Mouse (Mus musculus) mesoderm, embryonic 11.5 days (tissue): ENCODE data around the gene Cfap46.
A peak's percentile ranks its signal among the peaks of the same experiment; 100 is the strongest.

Source experiments
- DNase-seq: peaks from one replicate; pipeline ENCODE4 v3.0.0-alpha.2; 2012; ENCODE audit warnings: low read depth, low spot score

Cfap46 gene

GRCm38 (mm10) chr7:139683706-139684552 is at the start of gene Cfap46:
Gene Cfap46, minus strand, starts transcription at chr7:139683817.
- DNase-seq, result peak; percentile 90

DNA sequence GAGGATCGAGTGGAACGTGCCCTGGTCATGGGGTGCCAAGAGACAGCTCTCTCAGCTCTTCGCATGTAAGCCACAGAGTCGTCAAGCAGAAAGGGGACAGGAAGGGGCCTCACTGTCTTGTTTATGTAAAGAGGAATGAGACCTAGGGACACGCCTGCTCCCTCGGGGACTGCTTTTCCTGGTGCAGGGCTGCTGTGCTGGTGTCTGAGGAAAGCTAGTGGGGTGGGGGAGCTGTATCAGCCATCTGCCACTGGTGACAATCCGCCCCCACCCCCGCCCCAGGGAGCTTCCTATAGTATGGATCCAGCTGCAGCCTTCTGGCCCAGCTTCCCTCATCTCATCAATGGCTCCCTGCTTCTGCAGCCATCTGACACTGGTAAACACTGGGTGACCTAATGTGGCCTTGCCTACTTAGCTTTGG is 47.7 kb upstream of the Cfap46 start:
- peak; percentile 19 for DNase-seq

- no peak for DNase-seq
Observed at GRCm38 (mm10) chr7:139727072-139727471, 43.5 kb upstream of the Cfap46 start.

- DNase-seq, result no peak
Observed at GRCm38 (mm10) chr7:139725641-139726040, 42.0 kb upstream of the Cfap46 start.

DNA sequence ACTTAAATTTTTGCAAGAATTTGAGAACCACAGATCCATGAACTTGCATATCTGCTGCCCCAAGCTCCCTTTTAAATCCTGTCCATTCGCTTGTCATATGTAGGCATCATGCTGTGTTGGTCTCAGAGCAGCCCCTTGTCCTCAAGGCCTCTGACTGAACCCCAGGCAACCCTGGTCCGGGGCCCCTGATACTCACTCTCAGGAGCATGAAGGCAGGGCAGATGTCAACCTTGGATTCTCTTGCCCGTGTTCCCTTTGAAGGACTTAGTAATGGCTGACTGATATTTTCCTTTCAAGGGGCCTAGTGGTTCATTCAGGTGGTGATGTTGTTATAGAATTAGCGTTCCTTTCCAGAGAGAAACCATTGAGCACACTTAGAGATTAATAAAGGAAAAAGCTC is 40.4 kb upstream of the Cfap46 start:
- DNase-seq, result no peak

DNA sequence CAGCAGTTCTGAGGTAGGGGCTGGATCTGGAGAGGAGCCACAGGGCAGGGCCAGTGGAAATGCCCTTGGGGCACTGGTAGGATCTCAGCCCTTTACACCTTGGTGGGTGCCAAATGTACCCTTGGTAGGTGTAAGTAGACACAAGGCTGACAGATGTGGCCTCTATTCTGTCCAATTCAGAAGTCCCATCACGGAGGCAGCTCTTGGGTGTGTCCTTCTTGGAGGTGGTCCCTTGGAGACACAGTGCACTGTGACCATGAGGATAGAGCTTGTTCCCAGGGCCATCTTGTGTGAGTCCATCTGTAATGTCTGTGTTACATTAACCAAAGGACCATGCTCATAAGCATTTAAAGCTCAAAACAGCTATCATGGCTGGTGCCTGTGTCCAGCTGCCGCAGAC is 37.6 kb upstream of the Cfap46 start:
- no peak for DNase-seq

DNA sequence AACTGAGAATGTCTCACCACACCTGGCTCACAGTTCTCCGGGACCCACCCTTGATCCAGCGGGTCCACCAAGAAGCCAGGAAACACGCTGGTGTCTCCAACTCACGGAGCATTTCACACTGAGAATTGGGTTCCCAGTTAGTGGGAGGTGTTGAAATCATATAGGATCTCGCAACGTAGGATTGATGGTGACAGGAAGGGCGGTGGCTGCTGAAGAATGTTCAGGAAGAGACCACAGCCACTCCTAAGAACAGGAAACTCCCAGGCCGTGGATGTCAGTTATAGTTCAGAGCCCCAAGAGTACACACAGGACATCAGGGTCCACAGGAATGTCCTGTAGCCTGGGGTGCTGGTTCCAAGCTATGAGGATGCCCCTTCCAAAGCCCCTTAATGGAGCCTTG is 34.2 kb upstream of the Cfap46 start:
- DNase-seq, result no peak

GRCm38 (mm10) chr7:139711821-139712220 is 28.2 kb upstream of the Cfap46 start:
- no peak for DNase-seq

DNA sequence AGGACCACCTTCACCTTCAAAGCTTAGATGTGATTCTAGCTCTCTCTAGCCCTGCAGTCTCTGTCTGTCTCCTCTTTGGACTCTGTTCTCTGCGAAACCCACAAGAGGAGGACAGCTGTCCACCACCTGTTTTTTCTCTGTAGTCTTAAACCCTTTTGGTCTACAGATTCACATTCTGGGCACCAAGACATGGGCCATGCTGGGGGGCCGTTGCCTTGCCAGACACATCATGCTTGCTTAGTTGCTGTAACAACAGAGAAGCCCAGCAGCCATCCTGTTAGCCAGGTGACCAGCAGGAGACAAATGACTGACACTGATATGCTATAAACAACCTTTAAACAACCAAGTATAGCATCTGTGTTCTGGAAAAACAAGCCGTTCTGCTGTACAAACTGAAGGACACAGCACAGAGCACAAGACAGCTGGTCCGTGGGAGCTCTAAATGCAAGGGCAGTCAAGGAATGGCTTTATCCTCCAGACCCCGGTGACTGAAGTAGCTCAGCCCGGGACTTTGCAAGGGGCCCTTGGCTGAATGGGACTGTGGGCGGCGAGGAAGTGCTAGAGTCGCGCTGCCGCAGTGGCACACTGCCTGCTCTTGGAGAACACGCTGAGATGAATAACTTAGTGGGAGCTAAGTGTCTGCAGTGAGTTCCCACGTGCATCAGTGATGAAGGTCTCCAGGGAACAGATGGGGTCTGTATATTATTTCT is 22.9 kb upstream of the Cfap46 start:
- no peak for DNase-seq

GRCm38 (mm10) chr7:139705781-139706180 is 22.2 kb upstream of the Cfap46 start:
- DNase-seq, result no peak

GRCm38 (mm10) chr7:139705081-139705480 is 21.5 kb upstream of the Cfap46 start:
- DNase-seq, result no peak

DNA sequence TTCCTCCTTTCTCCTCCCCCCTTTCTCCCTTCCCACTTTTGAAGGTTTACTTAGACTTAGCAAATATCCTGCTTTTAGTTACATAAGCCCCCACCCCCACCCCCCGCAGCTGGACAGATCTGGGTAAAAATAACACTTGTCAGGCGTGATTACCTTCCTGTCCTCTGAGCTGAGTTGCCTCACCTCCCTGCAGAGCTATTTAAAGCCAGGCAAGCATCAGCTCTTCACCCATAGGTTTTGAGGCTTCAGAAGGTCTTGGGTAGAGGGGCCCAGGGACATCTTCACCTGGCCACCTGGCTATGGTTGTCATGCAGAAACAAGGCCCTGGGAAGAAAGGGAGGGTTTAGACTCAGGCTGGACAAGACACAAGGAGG is 20.2 kb upstream of the Cfap46 start:
- DNase-seq, result no peak

DNA sequence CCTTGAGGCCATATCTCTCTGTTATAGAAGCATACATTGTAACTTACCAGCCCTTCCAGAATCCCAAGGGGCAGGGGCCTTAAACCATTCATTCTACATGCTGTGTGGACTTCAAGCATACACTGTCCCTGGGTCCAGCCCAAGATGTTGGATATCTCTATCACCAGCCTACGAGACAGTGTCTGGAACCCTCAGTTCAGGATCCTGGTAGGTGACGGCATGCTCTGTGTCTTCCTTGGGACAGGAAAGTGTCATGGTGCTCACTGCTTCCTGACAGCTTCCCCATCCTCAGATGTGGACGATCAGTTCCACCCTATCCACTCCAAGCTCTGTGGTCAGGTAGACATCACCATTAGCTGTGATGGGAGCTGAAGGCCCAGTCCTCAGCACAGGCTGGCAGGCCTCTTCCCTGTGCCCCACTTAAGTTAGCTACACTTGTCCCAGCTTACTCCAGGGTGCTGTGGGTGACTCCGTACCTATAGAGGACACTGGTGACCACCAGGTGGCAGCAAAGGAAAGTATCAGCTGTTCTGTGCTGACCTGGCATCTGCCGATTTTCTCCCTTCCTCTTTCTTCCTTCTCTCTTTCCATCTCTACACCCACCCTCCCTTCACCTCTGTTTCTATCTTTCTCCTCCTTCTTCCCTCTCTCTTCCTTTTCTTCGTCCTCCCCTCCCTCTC is 19.7 kb upstream of the Cfap46 start:
- peak; percentile 82 for DNase-seq

DNA sequence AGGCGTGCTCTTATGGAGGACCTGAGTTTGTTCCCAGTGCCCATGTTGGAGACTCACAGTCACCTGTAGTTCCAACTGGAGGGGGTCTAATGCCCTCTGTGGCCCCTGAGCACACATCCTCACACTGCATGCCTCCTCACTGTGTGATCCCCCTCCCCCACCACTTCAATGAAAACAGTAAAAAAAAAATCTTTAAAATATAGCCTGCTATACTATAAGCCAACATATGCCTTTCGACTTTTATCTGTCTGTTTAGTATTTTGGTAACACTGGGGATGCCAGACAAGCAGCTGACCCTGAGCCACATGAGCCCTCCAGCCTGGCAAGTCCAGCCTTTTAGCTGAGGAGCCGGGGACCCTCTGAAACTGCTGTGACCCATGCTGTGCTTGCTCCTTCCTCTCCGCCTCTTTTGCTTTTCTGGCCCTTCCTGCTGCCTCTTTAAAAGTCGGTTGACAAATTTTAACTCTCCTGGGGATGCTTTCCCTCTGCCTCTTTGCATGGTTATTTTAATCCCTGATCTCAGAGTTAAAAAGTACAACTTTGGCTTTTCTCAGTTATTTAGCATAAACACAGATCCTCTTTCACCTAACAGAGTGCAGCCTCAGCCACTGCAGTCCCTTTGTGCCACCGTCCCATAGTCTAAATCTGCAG is 18.2 kb upstream of the Cfap46 start:
- DNase-seq, result no peak

- no peak for DNase-seq
Observed at GRCm38 (mm10) chr7:139692641-139693294, 9.2 kb upstream of the Cfap46 start.

DNA sequence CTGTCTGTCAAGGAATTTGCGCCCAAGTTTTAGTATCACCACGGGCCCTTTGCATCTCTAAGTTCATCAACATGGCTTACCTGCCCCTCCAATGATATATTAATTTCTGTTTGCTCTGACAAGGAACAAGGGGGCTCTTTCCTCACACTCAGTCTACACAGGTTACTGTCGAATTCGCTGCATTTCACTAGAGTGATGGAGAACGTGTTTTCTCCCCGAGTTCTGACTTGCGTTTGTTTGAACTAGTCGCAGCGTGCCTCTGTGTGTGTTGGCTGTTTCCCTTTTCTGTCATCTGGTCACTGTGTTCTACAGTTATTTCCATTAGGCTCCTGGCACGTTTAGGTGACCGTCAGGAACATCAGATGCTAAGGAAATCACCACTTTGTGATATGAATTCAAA is 8.6 kb upstream of the Cfap46 start:
- no peak for DNase-seq

DNA sequence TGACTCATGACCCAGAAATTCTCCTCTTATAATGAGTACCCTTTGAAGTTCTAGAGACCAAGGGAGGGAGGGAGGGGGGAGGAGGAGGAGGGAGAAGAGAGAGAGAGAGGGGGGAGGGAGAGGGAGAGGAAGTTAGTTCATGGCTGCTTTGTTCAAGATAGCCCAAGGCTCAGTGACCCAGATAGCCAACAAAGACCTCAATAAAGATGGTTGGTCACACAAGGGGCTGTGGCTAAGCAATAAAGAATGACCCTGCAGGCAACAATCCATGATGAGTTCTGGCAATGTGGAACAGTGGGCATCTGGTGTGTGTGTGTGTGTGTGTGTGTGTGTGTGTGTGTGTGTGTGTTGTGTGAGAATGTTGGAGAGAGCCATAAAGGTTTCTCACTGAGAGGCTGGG is 1.7 kb upstream of the Cfap46 start:
- peak; percentile 17 for DNase-seq

DNA sequence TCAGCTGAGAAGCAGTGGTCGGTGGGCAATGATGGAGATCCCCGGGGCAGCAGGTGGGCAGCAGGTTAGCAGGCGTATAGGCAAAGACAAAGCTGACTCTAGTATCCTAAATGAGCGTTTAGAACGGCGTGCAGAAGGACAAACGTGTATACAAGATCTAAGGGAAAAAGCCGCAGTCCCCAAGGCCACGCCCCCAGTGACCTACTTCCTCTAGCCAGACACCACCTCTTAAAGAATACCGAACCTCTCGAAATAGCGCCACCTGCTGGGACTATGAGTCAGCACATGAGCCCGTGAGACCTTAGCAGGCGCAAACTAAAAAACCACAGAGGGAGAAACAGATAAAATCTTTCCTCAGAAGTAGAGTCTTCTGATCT is 924 bp upstream of the Cfap46 start:
- peak; percentile 94 for DNase-seq

GRCm38 (mm10) chr7:139681921-139682598 is 1.6 kb downstream of the Cfap46 start:
- no peak for DNase-seq

DNA sequence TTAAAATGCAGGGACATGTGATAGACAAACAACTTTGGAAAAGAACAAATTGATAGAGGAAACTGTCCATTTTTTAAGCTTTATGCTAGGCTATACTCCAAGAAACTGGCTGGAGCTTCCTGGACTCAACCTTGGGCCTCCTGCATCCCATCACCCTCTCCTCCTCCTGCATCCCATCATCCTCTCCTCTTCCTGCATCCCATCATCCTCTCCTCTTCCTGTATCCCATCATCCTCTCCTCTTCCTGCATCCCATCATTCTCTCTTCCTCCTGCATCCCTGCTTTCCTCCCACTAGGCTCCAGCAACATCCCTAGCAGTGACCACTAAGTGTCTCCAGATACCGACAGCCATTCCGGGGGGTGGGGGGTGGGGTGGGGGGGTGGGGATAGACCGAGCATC is 7.2 kb downstream of the Cfap46 start:
- DNase-seq, result no peak

DNA sequence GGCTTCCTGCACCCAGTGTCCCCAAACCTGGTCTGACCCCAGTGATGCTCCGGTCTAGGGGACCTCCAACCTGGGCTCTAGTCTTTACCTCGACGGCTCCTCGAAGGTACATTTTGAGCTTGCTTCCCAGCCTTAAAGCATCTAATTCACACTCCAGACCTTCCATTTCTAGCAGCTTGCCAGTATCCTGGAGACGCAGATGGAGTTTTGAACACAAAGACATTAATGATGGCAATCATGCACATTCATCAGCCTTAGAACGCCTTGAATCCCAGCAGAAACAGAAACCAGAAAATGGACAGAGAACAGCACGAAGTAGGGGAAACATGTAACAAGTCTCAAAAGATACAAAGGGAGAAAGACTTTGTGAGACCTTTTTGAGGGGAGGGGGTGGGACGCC is 16.7 kb downstream of the Cfap46 start:
- no peak for DNase-seq
